Mouse (Mus musculus) macrophage (primary cell): ENCODE results near the gene Sphk1. TPM values are rescaled to one million over a fixed set of nuclear protein-coding genes. Genes with fewer than 3 reads are reported as not detected.
"Not testable (repeated sequence)": the region's sequence is repeated elsewhere in the genome, so short reads cannot be mapped to it uniquely, and the experiment has no call there.

ENCODE experiments used
- H3K27ac ChIP-seq: fragments of 350-480 bp; formaldehyde crosslinking; 2 replicates; pipeline ENCODE4 v1.9.0; 2021
- H3K36me3 ChIP-seq: fragments of 350-480 bp; formaldehyde crosslinking; 2 replicates; pipeline ENCODE4 v1.9.0; 2021; ENCODE audit errors: inconsistent target
- H3K4me3 ChIP-seq: fragments of 350-480 bp; formaldehyde crosslinking; 2 replicates; pipeline ENCODE4 v1.9.0; 2021; ENCODE audit errors: inconsistent target
- H3K79me2 ChIP-seq: fragments of 350-480 bp; formaldehyde crosslinking; 2 replicates; pipeline ENCODE4 v1.9.0; 2021; ENCODE audit errors: inconsistent target
- WGBS: methylation state at CpG from one replicate; pipeline ENCODE4 v1.1.7; 2026; ENCODE audit warnings: inconsistent platforms; ENCODE audit not compliant: missing documents; 5-methylcytosine and 5-hydroxymethylcytosine counted together
- polyA plus RNA-seq: library from polyadenylated mRNA; stranded (reverse); fragments of 250-400 nt; gene quantifications from 3 replicates; pipeline ENCODE4 v1.2.4, GENCODE M21; 2018; ENCODE audit warnings: inconsistent platforms
- total RNA-seq, 78 experiments: library from RNA; depleted of rRNA; stranded (reverse); fragments of 250-400 nt; gene quantifications; 1 replicate in 9 of 78; 2 replicates in 24 of 78; 3 replicates in 43 of 78; 4 replicates in 2 of 78; pipeline ENCODE4 v1.2.4; 2018; ENCODE audit warnings: inconsistent platforms in 56 of 78

The Sphk1 gene
- 10 to 100 TPM in 5 of 26 experiments, 1 to 10 TPM in 6, under 1 TPM in 4, not detected in 11; 0.26 to 56.2 (median 2.3) TPM for total RNA-seq (2018; cell fraction: chromatin; rRNA removed)
- total RNA-seq (2018; cell fraction: cytosol; rRNA removed): 10 to 100 TPM in 2 of 26 experiments, 1 to 10 TPM in 3, under 1 TPM in 10, not detected in 11; 0.08 to 28.4 (median 0.41) TPM
- 10 to 100 TPM in 5 of 26 experiments, 1 to 10 TPM in 4, under 1 TPM in 10, not detected in 7; 0.17 to 66.5 (median 0.70) TPM for total RNA-seq (2018; cell fraction: nucleus; rRNA removed)
- 0.12 to 0.22 TPM in 2 of 3 replicates, not detected in the other for polyA plus RNA-seq

DNA sequence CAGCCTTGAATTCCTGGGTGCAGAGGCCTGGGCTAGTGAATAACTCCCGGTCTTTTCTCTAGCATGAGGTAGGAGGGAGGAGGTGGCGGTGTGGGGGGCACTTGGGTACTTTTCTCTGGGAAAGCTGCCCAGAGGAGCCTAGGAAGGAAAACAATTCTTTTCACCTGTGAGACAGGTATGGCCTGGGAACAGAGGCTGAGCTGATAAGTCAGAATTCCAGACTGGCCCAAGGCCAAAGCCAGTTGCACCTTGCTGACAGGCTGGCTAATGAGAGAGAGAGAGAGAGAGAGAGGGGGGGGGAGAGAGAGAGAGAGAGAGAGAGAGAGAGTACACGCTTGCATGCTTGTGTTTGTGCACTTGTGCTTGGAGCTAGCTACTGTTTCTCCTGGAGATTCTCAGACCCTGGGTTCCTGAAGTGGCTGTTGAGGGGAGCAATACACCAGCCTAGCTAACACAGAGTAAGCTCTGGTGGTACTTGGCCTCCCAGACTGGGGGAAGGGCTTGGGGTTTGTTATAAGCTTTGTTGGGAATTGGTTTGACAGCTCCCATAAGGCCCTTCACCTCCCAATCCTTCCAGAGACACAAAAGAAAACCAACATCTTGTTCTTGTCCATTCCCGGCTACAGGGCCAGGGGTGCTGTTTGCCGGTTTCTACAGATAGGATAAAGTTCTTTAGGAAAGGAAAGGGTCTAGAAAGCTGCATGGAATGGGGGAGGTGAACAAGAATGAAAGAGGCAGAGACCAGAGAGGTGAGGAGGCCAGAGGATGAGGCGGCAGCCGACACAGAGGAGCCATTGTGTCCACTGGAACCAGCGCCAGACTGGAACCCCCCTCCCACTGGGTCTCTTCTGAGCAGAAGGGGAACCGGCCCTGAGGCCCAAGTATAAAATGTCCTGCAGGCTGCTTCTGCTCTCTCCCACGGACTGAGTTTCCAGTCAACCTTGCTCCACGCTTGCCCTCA is at the start of gene Sphk1:
Sphk1 (plus strand) TSS at position 739 of the 961 bp plus-strand sequence.
- H3K4me3 ChIP-seq: no peak within 1 kb of the TSS
- no peaks in the 10 kb centered on the region for H3K36me3 ChIP-seq
- no peaks in the 10 kb centered on the region for H3K79me2 ChIP-seq
- WGBS: 66% methylated on average over 11 of the region's 11 CpGs
- no peak within 1 kb of the TSS for H3K27ac ChIP-seq

DNA sequence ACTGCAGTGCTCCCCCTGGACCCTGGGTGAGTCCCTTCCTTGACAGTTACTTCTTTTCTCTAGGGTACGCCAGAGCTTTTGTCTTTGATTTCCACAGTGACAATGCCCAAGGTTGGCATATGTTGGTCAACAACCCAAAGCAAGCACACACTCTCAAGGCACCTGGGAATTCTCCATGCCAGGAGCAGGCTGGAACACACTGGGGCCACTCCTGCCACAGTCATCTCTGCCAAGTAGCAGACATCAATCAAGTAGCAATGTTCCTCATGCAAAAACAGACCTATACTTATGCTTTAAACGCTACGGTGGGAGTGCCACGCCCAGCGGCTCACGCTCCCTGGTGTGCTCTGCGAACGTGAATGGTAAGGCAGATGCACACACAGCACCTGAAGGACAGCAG is 49.8 kb upstream of the Sphk1 start:
- Histone ChIP-seq H3K79me2 (no peaks in the 10 kb centered on the region), H3K4me3 (no peak overlapping the region), H3K27ac (no peak overlapping the region), H3K36me3 (peaks cover 94% of the 10 kb centered on the region)
- whole genome bisulfite sequencing: 95% methylated on average over 8 of the region's 8 CpGs

DNA sequence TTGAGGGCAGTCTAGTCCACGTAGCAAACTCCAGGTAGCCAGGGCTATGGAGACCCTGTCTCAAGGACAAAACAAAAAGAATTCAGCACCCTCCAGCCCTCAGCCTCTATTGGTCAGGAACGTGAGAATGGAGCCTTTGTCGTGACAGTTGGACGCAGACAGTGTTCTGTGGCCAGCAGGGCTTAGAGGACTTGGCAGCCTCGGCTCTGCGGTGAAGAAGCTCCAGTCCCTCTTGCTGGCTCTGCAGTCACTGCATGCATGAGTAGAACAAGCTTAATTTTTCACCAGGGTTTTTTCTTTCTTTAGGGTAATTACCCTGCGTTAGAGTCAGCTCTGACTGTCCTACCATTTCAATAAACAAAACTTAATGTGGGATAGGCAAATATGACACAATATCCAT is 48.9 kb upstream of the Sphk1 start:
- Histone ChIP-seq H3K36me3 (peaks cover 92% of the 10 kb centered on the region), H3K4me3 (no peak overlapping the region), H3K79me2 (no peaks in the 10 kb centered on the region), H3K27ac (no peak overlapping the region)
- WGBS: 97% methylated on average over 6 of the region's 7 CpGs

DNA sequence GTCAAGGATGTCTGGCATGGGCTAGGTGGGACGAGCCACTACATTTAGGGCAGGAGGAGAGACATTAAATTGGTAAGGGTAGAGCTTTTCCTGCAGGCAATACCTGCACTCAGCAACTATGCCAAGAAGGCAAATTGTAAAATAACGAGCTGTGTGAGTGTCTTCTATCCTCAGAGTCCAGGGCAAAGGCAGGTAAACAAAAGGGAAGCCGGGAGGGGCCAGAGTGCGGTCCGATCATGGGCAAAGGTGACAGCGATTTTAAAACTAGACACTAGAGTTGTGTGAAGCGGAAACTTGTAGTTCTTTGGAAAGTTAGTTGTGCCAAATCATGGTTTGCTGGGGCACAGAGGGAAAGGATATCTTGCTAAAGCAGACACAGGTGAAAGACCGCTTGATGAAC is 46.5 kb upstream of the Sphk1 start:
- H3K79me2 ChIP-seq: peaks cover 16% of the 10 kb centered on the region; the same call in 1 of the 2 replicates
- H3K27ac ChIP-seq: no peak overlapping the region
- 96% methylated on average over 8 of the region's 8 CpGs for WGBS
- H3K36me3 ChIP-seq: peaks cover 70% of the 10 kb centered on the region
- no peak overlapping the region for H3K4me3 ChIP-seq

DNA sequence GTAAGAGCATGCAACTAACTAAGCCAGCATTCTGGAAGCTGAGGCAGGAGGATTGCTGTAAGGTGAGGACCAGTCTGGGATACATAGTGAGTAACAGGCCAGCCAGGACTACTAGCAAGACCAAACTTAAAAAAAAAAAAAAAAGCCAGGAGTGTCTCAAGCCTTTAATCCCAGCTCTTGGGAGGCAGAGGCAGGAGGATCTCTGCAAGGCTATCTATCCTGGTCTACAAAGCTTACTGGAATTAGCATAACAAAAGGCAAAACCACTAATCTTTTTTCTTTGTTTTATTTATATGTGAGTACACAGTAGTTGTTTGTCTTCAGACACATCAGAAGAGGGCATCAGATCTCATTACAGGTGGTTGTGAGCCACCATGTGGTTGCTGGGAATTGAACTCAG is 42.5 kb upstream of the Sphk1 start:
- Histone ChIP-seq H3K27ac (no peak overlapping the region), H3K79me2 (peaks cover 21% of the 10 kb centered on the region; the same call in 1 of the 2 replicates), H3K4me3 (no peak overlapping the region), H3K36me3 (peaks cover 34% of the 10 kb centered on the region)

DNA sequence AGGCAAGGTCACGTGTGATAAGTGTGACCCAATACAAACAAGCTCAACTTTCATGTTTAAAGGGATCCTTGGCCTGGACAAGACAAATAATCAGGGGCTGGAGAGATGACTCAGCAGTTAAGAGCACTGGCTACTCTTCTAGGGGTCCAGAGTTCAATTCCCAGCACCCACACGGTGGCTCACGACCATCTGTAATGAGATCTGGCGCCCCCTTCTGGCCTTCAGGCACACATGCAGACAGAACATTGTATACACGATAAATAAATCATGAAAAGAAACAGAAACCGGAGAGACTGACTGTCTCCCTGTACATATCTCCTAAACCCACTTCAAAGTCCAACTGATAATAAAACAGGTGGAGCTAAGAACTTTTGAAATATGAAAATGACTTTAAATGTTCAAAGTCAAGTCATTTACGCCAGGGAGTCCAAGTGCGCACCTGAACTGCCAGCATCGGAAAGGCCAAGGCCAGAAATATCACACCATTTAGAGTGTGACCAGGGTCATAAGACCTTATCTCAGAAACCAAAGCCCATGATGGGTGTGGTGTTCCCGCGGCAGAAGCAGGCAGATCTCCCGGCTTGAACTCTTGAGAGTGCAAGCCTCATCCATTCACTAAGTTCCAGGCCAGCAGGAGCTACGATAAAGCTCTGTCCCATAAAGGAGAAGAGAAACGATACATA is 41.9 kb upstream of the Sphk1 start:
- H3K27ac ChIP-seq: no peak overlapping the region
- peaks cover 28% of the 10 kb centered on the region for H3K36me3 ChIP-seq
- WGBS: 75% methylated on average over 14 of the region's 14 CpGs
- H3K79me2 ChIP-seq: peaks cover 21% of the 10 kb centered on the region; the same call in 1 of the 2 replicates
- peak overlapping the region; percentile 80 for H3K4me3 ChIP-seq

GRCm38 (mm10) chr11:116489771-116490231 is 40.9 kb upstream of the Sphk1 start:
- WGBS: under 1% methylated on average over 37 of the region's 39 CpGs
- Histone ChIP-seq H3K4me3 (peak overlapping the region; percentile 80), H3K79me2 (peaks cover 21% of the 10 kb centered on the region; the same call in 1 of the 2 replicates), H3K36me3 (peaks cover 21% of the 10 kb centered on the region), H3K27ac (peak overlapping the region; percentile 19; the same call in 1 of the 2 replicates)

- Histone ChIP-seq H3K27ac (peak overlapping the region; percentile 77), H3K36me3 (peaks cover 14% of the 10 kb centered on the region), H3K79me2 (peaks cover 21% of the 10 kb centered on the region; the same call in 1 of the 2 replicates), H3K4me3 (peak overlapping the region; percentile 45)
- 1% methylated on average over 61 of the region's 62 CpGs for WGBS
These were observed 40.3 kb upstream of the Sphk1 start for GRCm38 (mm10) chr11:116490232-116491107.

DNA sequence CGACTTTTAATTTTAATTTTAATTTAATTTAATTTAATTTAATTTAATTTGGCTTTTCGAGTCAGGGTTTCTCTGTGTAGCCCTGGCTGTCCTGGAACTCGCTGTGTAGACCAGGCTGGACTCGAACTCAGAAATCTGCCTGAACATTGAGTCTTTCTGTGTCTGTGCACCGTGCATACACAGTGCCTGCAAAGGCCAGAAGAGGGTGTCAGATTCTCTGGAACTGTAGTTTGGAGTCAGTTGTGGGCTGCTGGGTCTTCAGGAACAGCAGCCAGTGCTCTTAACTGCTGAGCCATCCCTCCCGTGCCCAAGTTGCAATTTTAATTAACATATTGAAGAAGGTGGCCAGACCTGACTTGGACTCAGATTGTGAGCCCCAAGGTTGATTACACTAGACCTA is 39.4 kb upstream of the Sphk1 start:
- Histone ChIP-seq H3K4me3 (no peak overlapping the region), H3K36me3 (peaks cover 5% of the 10 kb centered on the region; the same call in 1 of the 2 replicates), H3K79me2 (peaks cover 21% of the 10 kb centered on the region; the same call in 1 of the 2 replicates), H3K27ac (no peak overlapping the region)
- WGBS: 76% methylated on average over 6 of the region's 6 CpGs

DNA sequence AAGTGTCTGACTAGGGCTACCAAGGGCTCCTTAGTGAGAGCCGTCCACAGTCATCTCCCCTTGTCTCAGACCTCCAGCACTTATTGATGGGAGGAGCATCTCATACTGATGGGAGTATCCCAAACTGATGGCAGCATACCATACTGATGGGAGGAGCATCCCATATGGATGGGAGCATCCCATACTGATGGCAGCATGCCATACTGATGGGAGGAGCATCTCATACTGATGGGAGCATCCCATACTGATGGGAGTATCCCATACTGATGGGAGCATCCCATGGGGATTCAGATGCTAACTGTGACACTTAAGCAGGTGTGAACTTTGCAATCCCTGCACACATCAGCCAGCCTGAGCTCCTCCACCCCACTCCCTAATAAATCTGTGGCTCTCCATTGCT is 38.2 kb upstream of the Sphk1 start:
- H3K79me2 ChIP-seq: peaks cover 21% of the 10 kb centered on the region; the same call in 1 of the 2 replicates
- not testable (repeated sequence) for H3K4me3 ChIP-seq, H3K27ac ChIP-seq, H3K36me3 ChIP-seq
- WGBS: no CpG with 5 or more reads among the region's 1 CpGs

DNA sequence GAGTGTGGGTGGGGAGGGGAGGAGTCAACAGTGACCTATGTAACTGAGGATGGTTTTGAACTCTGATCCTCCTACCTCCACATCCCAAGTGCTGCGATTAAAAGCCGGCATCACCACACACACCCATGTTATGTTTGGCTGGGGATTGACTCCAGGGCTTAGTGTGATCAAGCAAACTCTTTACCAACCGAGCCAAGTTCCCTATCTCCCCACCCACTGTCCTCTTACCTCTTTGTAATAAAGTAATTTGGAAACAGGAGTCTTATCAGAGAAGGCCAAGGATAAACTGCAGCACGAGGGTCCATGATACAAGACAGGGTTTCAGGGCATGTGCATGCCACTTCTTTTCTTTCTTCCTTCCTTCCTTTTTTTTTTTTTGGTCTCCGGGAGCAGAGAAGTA is 37.5 kb upstream of the Sphk1 start:
- H3K36me3 ChIP-seq: no peaks in the 10 kb centered on the region
- peaks cover 15% of the 10 kb centered on the region; the same call in 1 of the 2 replicates for H3K79me2 ChIP-seq
- 75% methylated on average over 4 of the region's 5 CpGs for WGBS
- H3K4me3 ChIP-seq: no peak overlapping the region
- H3K27ac ChIP-seq: no peak overlapping the region

DNA sequence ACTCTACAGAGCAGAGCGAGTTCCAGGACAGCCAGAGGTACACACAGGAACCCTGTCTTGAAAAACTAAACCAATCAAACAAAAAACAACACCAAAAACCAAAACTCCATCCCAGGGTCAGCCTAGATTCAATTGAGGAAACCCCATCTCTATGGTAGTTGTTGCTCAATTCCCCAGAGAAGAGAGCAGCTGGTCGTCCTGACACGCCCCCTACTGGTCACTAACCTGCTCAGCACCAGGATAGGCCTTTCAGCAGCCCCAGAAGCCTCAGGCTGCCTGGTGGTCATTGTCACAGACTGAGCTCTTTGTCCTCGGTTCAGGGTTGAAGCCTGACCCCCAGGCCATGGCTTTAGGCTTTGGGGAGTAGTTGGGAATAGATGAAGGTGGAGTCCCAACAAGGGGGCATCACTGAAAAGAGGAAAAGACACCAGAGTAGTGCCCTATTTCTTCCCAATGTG is 36.9 kb upstream of the Sphk1 start, which contains the start of gene Prpsap1:
Prpsap1 (minus strand) TSS at position 408 of the 458 bp plus-strand sequence.
- no peaks in the 10 kb centered on the region for H3K36me3 ChIP-seq
- 33% methylated on average over 4 of the region's 4 CpGs for WGBS
- no peak within 1 kb of the TSS for H3K27ac ChIP-seq
- peaks cover 9% of the 10 kb centered on the region; the same call in 1 of the 2 replicates for H3K79me2 ChIP-seq
- H3K4me3 ChIP-seq: no peak within 1 kb of the TSS

GRCm38 (mm10) chr11:116494474-116495174 is 36.1 kb upstream of the Sphk1 start:
- Histone ChIP-seq H3K79me2 (peaks cover under 1% of the 10 kb centered on the region; the same call in 1 of the 2 replicates), H3K36me3 (no peaks in the 10 kb centered on the region), H3K27ac (no peak overlapping the region), H3K4me3 (no peak overlapping the region)
- 82% methylated on average over 13 of the region's 13 CpGs for WGBS
